Mouse (Mus musculus) cerebellum, adult 18-20 months (tissue): ENCODE measurements around the gene L3mbtl3.

Experiments used
- DNase-seq, 2 experiments: peaks; one replicate each; pipeline ENCODE4 v3.0.0; 2021

The L3mbtl3 gene

GRCm38 (mm10) chr10:26333966-26334365, 41.8 kb downstream of the L3mbtl3 start:
- DNase-seq = no peak

- no peak for DNase-seq
Measured at GRCm38 (mm10) chr10:26332781-26333180, 43.0 kb downstream of the L3mbtl3 start.

- no peak for DNase-seq
Measured at GRCm38 (mm10) chr10:26328843-26329242, 46.9 kb downstream of the L3mbtl3 start.

GRCm38 (mm10) chr10:26327691-26328542, 47.9 kb downstream of the L3mbtl3 start:
- DNase-seq = no peak

GRCm38 (mm10) chr10:26327291-26327690, 48.5 kb downstream of the L3mbtl3 start:
- no peak for DNase-seq

- no peak for DNase-seq
Measured at GRCm38 (mm10) chr10:26325320-26325719, 50.5 kb downstream of the L3mbtl3 start.

GRCm38 (mm10) chr10:26322344-26323051, 53.3 kb downstream of the L3mbtl3 start:
- DNase-seq = no peak

- DNase-seq = no peak
Measured at GRCm38 (mm10) chr10:26320679-26321078, 55.1 kb downstream of the L3mbtl3 start.

- DNase-seq = no peak
Measured at GRCm38 (mm10) chr10:26314327-26314726, 61.4 kb downstream of the L3mbtl3 start.

GRCm38 (mm10) chr10:26303485-26303884, 72.3 kb downstream of the L3mbtl3 start:
- no peak for DNase-seq

GRCm38 (mm10) chr10:26302336-26302735, 73.4 kb downstream of the L3mbtl3 start:
- no peak for DNase-seq

GRCm38 (mm10) chr10:26297626-26298025, 78.1 kb downstream of the L3mbtl3 start:
- DNase-seq = no peak

- DNase-seq = no peak
Measured at GRCm38 (mm10) chr10:26297200-26297599, 78.6 kb downstream of the L3mbtl3 start.

- no peak for DNase-seq
Measured at GRCm38 (mm10) chr10:26287136-26287535, 88.6 kb downstream of the L3mbtl3 start.

GRCm38 (mm10) chr10:26280009-26280408, 95.8 kb downstream of the L3mbtl3 start:
- no peak for DNase-seq

- DNase-seq = no peak
Measured at GRCm38 (mm10) chr10:26275414-26275813, 100.4 kb downstream of the L3mbtl3 start.

GRCm38 (mm10) chr10:26263744-26264459, 111.9 kb downstream of the L3mbtl3 start:
- DNase-seq = no peak

GRCm38 (mm10) chr10:26259908-26260307, 115.9 kb downstream of the L3mbtl3 start:
- DNase-seq = no peak

- DNase-seq = no peak
Measured at GRCm38 (mm10) chr10:26249426-26250165, 126.2 kb downstream of the L3mbtl3 start.

GRCm38 (mm10) chr10:26244466-26244865, 131.3 kb downstream of the L3mbtl3 start:
- DNase-seq = no peak

- DNase-seq = no peak
Measured at GRCm38 (mm10) chr10:26243203-26243602, 132.6 kb downstream of the L3mbtl3 start.

- DNase-seq = no peak
Measured at GRCm38 (mm10) chr10:26239090-26239489, 136.7 kb downstream of the L3mbtl3 start.

- DNase-seq = no peak
Measured at GRCm38 (mm10) chr10:26238559-26238958, 137.2 kb downstream of the L3mbtl3 start.
